Mouse (Mus musculus) ZHBTc4 (cell line): ENCODE measurements around the gene Eif4e3.

ENCODE experiments used
- DNase-seq: peaks from one replicate; pipeline ENCODE4 v3.0.0-alpha.2; 2011; ENCODE audit warnings: low read depth, low spot score

The Eif4e3 gene

GRCm38 (mm10) chr6:99624542-99624941 lies 42.0 kb downstream of the Eif4e3 start:
- no peak for DNase-seq

- DNase-seq = peak; percentile 52
Observed at GRCm38 (mm10) chr6:99623641-99624040, 42.9 kb downstream of the Eif4e3 start.

GRCm38 (mm10) chr6:99621167-99621566 lies 45.4 kb downstream of the Eif4e3 start:
- DNase-seq = no peak

GRCm38 (mm10) chr6:99620471-99620870 lies 46.1 kb downstream of the Eif4e3 start:
- no peak for DNase-seq

- DNase-seq = no peak
Observed at GRCm38 (mm10) chr6:99619964-99620363, 46.6 kb downstream of the Eif4e3 start.

- DNase-seq = no peak
Observed at GRCm38 (mm10) chr6:99619466-99619865, 47.1 kb downstream of the Eif4e3 start.

GRCm38 (mm10) chr6:99617867-99618266 lies 48.7 kb downstream of the Eif4e3 start:
- DNase-seq = no peak

- DNase-seq = no peak
Observed at GRCm38 (mm10) chr6:99617415-99617814, 49.2 kb downstream of the Eif4e3 start.

- peak; percentile 88 for DNase-seq
Observed at GRCm38 (mm10) chr6:99615272-99615751, 51.3 kb downstream of the Eif4e3 start.

GRCm38 (mm10) chr6:99614566-99615271 lies 51.9 kb downstream of the Eif4e3 start:
- no peak for DNase-seq

- peak; percentile 48 for DNase-seq
Observed at GRCm38 (mm10) chr6:99611866-99612265, 54.7 kb downstream of the Eif4e3 start.

GRCm38 (mm10) chr6:99610454-99611427 lies 55.8 kb downstream of the Eif4e3 start:
- DNase-seq = no peak

- DNase-seq = no peak
Observed at GRCm38 (mm10) chr6:99606079-99606478, 60.5 kb downstream of the Eif4e3 start.

- no peak for DNase-seq
Observed at GRCm38 (mm10) chr6:99604758-99605157, 61.8 kb downstream of the Eif4e3 start.

- no peak for DNase-seq
Observed at GRCm38 (mm10) chr6:99602434-99602833, 64.1 kb downstream of the Eif4e3 start.

- no peak for DNase-seq
Observed at GRCm38 (mm10) chr6:99600886-99601285, 65.7 kb downstream of the Eif4e3 start.

- peak; percentile 47 for DNase-seq
Observed at GRCm38 (mm10) chr6:99600168-99600793, 66.3 kb downstream of the Eif4e3 start.

GRCm38 (mm10) chr6:99599651-99600050 lies 66.9 kb downstream of the Eif4e3 start:
- DNase-seq = no peak

GRCm38 (mm10) chr6:99599229-99599628 lies 67.3 kb downstream of the Eif4e3 start:
- no peak for DNase-seq

GRCm38 (mm10) chr6:99577040-99577439 lies 89.5 kb downstream of the Eif4e3 start:
- DNase-seq = no peak

- no peak for DNase-seq
Observed at GRCm38 (mm10) chr6:99575633-99576032, 90.9 kb downstream of the Eif4e3 start.
